ENCODE assay signal across 1 mouse cellular context in the genomic region with DNA sequence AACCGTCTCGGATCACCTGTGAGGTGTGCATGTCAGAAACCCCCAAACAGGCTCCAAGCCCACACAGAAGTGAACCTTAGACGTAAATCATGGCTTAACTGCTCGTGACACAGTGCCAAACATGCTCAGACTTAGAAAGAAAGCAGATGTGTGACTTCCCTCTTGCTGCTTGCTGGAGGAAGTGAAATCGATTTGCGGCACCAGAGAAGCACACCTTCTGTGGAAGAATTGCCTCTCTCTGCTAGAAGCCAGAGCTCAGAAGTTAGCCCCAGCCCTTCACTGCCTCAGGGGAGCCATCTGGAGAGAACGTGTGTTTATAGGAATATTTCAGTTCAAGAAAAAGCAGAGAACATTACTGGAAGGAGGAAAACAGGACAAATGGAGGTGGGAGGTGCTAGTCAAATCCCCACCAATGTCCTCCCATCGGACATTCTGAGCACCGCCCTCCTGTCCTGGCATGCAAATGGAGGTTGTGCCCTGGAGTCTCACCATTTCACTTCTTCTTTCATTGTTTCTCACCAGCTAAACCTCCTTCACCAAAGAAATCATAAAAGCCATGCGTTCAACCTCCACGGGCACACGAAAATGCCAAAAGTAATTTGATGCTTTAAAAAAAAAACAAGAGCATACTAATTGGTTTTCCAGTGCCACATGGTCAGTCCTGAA.
A peak's percentile ranks its signal among the peaks of the same experiment; 100 is the strongest.
TF ChIP-seq lines count a peak whose summit lies in the region.

No protein-coding gene starts in this region.

TF ChIP-seq in CH12.LX, 34 proteins besides CTCF, POLR2A, EP300 and RAD21 (continued from another document):
- TF ChIP-seq TBP (conservative IDR thresholded peaks at IDR 0.05; ENCODE audit: low read depth, low read length) (peak; percentile 87), IRF4 (IDR thresholded peaks at IDR 0.05; ENCODE audit: low read depth, low read length) (peak; percentile 85), MEF2A (IDR thresholded peaks at IDR 0.05; ENCODE audit: borderline replicate concordance, low read depth, low read length) (peak; percentile 90), PAX5 (IDR thresholded peaks at IDR 0.05; ENCODE audit: low read length) (no peak), TCF12 (IDR thresholded peaks at IDR 0.05; ENCODE audit: low read depth, low read length) (peak; percentile 95), BHLHE40 (IDR thresholded peaks at IDR 0.05; ENCODE audit: low read depth, low read length) (peak; percentile 99), USF2 (conservative IDR thresholded peaks at IDR 0.05; ENCODE audit: low read depth, low read length) (no peak), SMC3 (IDR thresholded peaks at IDR 0.05; ENCODE audit: low read depth, low read length) (no peak), NRF1 (IDR thresholded peaks at IDR 0.05; ENCODE audit: low read depth, low read length) (no peak)
